Mouse (Mus musculus) liver, adult 2 months (tissue): ENCODE data around the gene Dglucy. TPM values are rescaled to one million over a fixed set of nuclear protein-coding genes. Genes with fewer than 3 reads are reported as not detected.

ENCODE experiments used
- DNase-seq: peaks from one replicate; pipeline ENCODE4 v3.0.0-alpha.2; 2011; ENCODE audit warnings: low read depth, low spot score; ENCODE audit errors: extremely low read depth
- H3K27ac ChIP-seq: fragments of 200-500 bp; replicated peaks from 2 replicates; pipeline ENCODE4 v1.5.1; 2012; ENCODE audit warnings: low read depth, mild to moderate bottlenecking, control low read depth, inconsistent platforms, low read length; ENCODE audit not compliant: insufficient read depth
- H3K27me3 ChIP-seq: fragments of 200-500 bp; 2 replicates; pipeline ENCODE4 v1.6.1; 2012; ENCODE audit warnings: mild to moderate bottlenecking, moderate library complexity, low read length, inconsistent platforms; ENCODE audit not compliant: control insufficient read depth, insufficient read depth
- H3K36me3 ChIP-seq: fragments of 200-500 bp; 2 replicates; pipeline ENCODE4 v1.6.1; 2012; ENCODE audit warnings: low read length, inconsistent platforms; ENCODE audit not compliant: control insufficient read depth, insufficient read depth
- H3K4me1 ChIP-seq: fragments of 200-500 bp; 2 replicates; pipeline ENCODE4 v1.6.1; 2011; ENCODE audit warnings: low read length; ENCODE audit not compliant: control insufficient read depth, insufficient read depth
- H3K4me3 ChIP-seq: fragments of 200-500 bp; 2 replicates; pipeline ENCODE4 v1.5.1; 2011; ENCODE audit warnings: low read depth, mild to moderate bottlenecking, control low read depth, low read length, moderate library complexity; ENCODE audit not compliant: insufficient read depth
- H3K79me2 ChIP-seq: fragments of 200-500 bp; 2 replicates; pipeline ENCODE4 v1.6.1; 2012; ENCODE audit warnings: inconsistent platforms, mild to moderate bottlenecking, low read length, moderate library complexity; ENCODE audit not compliant: control insufficient read depth, insufficient read depth
- H3K9ac ChIP-seq: fragments of 200-500 bp; 2 replicates; pipeline ENCODE4 v1.6.1; 2012; ENCODE audit warnings: low read depth, mild to moderate bottlenecking, control low read depth, inconsistent platforms, low read length
- CTCF ChIP-seq: fragments of 200-500 bp; IDR thresholded peaks from 2 replicates; pipeline ENCODE4 v1.5.1; 2011; ENCODE audit warnings: low read depth, low read length, control low read depth
- POLR2A ChIP-seq: fragments of 200-500 bp; IDR thresholded peaks from 2 replicates; pipeline ENCODE4 v1.6.1; 2011; ENCODE audit warnings: low read length, control low read depth; ENCODE audit not compliant: insufficient read depth; ENCODE audit errors: extremely low read depth
- WGBS: fragments of 180-500 bp; shearing (Covaris S2); methylation state at CpG from one replicate; pipeline ENCODE4 v1.1.7; 2018; 5-methylcytosine and 5-hydroxymethylcytosine counted together
- polyA plus RNA-seq: library from polyadenylated mRNA; depleted of rRNA; stranded (reverse); fragments of >200 nt; gene quantifications from 2 replicates; pipeline ENCODE4 v1.2.3, GENCODE M21; 2012
- total RNA-seq: library from RNA; depleted of rRNA; stranded (reverse); fragments of >200 nt; gene quantifications from 2 replicates; pipeline ENCODE4 v1.2.3, GENCODE M21; 2014

The Dglucy gene
- total and polyA plus RNA-seq, 2 experiments: 35.2 to 36.8 TPM

- Histone ChIP-seq H3K4me1 (peaks cover 9% of the 10 kb centered on the region), H3K27ac (no peak overlapping the region), H3K4me3 (no peak overlapping the region), H3K36me3 (0 out of 2 replicates have a peak, but pooled peaks cover 2% of the 10 kb centered on the region), H3K27me3 (no peaks in the 10 kb centered on the region), H3K79me2 (peaks cover 3% of the 10 kb centered on the region; the same call in 1 of the 2 replicates), H3K9ac (no peak overlapping the region)
- no peak for TF ChIP-seq POLR2A
- no peak for TF ChIP-seq CTCF
- no peak for DNase-seq
- WGBS: 78% methylated on average over 2 of the region's 2 CpGs
Measured at GRCm38 (mm10) chr12:100784152-100784551, 5.3 kb downstream of the Dglucy start.

- H3K36me3 ChIP-seq: 0 out of 2 replicates have a peak, but pooled peaks cover 2% of the 10 kb centered on the region
- TF ChIP-seq POLR2A: no peak
- no peak for TF ChIP-seq CTCF
- WGBS: 62% methylated on average over 7 of the region's 7 CpGs
- no peak overlapping the region for H3K4me3 ChIP-seq
- no peak for DNase-seq
- no peak overlapping the region for H3K27ac ChIP-seq
- 0 out of 2 replicates have a peak, but pooled peaks cover under 1% of the 10 kb centered on the region for H3K79me2 ChIP-seq
- H3K9ac ChIP-seq: no peak overlapping the region
- no peaks in the 10 kb centered on the region for H3K27me3 ChIP-seq
- peaks cover 5% of the 10 kb centered on the region for H3K4me1 ChIP-seq
Measured at GRCm38 (mm10) chr12:100785344-100785743, 6.5 kb downstream of the Dglucy start.

GRCm38 (mm10) chr12:100789981-100790550 lies 11.2 kb downstream of the Dglucy start:
- peak; percentile 83 for DNase-seq
- 8% methylated on average over 3 of the region's 3 CpGs for WGBS
- Histone ChIP-seq H3K79me2 (no peaks in the 10 kb centered on the region; the same call in 1 of the 2 replicates), H3K4me3 (no peak overlapping the region), H3K4me1 (peaks cover 24% of the 10 kb centered on the region), H3K36me3 (0 out of 2 replicates have a peak, but pooled peaks cover 2% of the 10 kb centered on the region), H3K27ac (peak overlapping the region; percentile 80), H3K27me3 (no peaks in the 10 kb centered on the region), H3K9ac (no peak overlapping the region)
- no peak for TF ChIP-seq POLR2A
- TF ChIP-seq CTCF: no peak

- WGBS: 74% methylated on average over 6 of the region's 6 CpGs
- TF ChIP-seq CTCF (no peak), POLR2A (no peak)
- Histone ChIP-seq H3K9ac (no peak overlapping the region), H3K4me1 (peaks cover 27% of the 10 kb centered on the region), H3K27me3 (no peaks in the 10 kb centered on the region), H3K4me3 (no peak overlapping the region), H3K27ac (no peak overlapping the region), H3K36me3 (no peaks in the 10 kb centered on the region), H3K79me2 (peaks cover 2% of the 10 kb centered on the region; the same call in 1 of the 2 replicates)
- no peak for DNase-seq
Measured at GRCm38 (mm10) chr12:100791425-100791824, 12.6 kb downstream of the Dglucy start.

- 40% methylated on average over 7 of the region's 7 CpGs for WGBS
- H3K4me3 ChIP-seq: no peak overlapping the region
- H3K4me1 ChIP-seq: peaks cover 27% of the 10 kb centered on the region
- peak overlapping the region; percentile 95 for H3K27ac ChIP-seq
- no peak for TF ChIP-seq CTCF
- TF ChIP-seq POLR2A: no peak
- H3K36me3 ChIP-seq: no peaks in the 10 kb centered on the region
- peak overlapping the region; percentile 41 for H3K9ac ChIP-seq
- H3K27me3 ChIP-seq: no peaks in the 10 kb centered on the region
- DNase-seq: peak; percentile 91
- H3K79me2 ChIP-seq: peaks cover 4% of the 10 kb centered on the region; the same call in 1 of the 2 replicates
Measured at GRCm38 (mm10) chr12:100794450-100795230, 15.8 kb downstream of the Dglucy start.
